Mouse (Mus musculus) cerebellum, postnatal 4 days (tissue): Measurements from ENCODE around the gene Phospho1.

Experiments
- DNase-seq, 2 experiments: peaks; one replicate each; pipeline ENCODE4 v3.0.0; 2022; ENCODE audit warnings: low spot score in 2 of 2, mixed read lengths in 1 of 2

The Phospho1 gene

DNA sequence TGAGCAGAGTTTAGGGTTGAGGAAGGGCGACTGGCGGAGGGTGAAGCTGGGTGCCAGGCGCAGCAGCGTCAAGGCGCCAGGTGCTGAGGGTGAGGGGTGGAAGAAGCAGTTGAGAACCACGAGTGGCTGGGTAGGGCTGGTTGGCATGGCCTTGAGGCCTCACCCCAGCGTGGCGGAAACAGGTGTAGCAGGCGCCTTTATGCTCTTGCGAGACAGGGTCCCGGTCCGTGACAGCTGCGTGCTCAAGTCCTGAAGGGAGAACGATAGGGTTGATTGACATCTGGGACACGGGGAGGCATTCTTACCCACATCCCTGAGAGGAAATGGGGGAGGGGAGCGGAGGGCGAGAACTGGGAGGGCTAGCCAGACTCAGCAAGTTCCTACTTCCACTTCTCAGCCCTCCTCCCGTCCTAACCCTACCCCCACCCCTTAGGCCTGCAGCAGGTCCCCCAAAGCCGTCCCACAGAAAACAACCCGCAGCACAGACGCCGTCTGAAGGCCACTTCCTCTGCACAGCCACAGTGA, 9.9 kb downstream of the Phospho1 start:
- DNase-seq, result no peak

DNA sequence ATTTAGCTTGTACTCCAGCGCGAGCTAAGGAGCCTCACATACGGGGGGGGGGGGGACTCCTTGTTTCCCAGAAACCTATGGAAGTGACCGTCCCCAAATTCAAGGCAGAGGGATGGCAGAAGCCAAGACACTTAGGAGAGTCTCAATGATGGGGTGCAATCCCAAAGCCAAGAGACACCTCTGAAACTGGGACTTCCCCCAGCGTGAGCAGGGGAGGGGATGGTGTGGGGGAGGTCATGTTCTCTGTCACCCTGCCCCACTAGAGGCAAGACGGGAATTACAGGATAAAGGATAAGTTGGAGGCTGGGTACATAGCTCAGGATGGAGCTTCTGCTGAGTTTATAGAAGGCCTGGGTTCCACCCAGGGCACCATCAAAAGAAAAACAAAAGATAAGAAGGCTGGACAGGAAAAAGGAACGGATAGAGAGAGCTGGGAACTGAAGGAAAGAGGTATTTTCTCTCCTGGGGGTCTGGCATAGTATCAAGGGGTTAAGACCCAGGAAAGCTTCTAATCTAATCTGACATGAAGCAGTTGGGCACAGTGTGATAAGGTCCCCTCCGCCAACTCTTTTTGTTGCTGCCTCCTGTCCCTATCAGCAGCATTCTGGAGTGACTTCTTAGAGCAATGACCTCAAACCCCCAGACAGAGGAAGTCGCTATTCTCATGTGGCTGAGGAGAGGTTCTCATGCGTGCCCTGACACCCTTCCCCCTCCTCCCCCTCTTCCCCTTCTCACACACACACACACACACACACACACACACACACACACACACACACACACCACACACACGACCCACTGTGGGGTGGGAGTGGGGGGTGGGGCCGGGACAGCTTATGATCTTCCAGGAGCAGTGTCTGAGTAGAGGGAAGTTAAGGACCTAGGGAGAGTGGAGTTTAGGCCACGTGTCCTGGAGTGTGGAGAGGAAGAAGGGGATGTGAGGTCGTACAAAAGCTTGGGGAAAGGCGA, 10.7 kb downstream of the Phospho1 start:
- no peak for DNase-seq

DNA sequence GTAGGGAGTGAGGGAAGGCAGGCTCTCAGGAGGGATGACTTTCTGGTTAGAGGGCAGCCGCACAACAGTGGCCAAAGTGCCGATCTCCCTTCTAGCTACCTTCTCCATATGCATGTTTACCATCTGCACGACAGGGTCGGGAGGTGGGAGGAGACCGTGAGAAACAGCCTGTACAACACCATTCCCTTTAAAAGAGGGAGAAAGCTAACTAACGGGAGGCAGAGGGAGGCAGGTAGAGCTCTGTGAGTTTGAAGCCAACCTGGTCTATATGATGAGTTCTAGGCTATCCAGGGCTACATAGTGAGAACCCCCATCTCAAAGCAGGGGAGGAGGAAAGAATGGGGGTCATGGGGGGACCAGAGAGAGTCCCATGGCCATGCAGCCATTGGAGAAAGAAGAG, 11.5 kb downstream of the Phospho1 start:
- DNase-seq, result no peak

DNA sequence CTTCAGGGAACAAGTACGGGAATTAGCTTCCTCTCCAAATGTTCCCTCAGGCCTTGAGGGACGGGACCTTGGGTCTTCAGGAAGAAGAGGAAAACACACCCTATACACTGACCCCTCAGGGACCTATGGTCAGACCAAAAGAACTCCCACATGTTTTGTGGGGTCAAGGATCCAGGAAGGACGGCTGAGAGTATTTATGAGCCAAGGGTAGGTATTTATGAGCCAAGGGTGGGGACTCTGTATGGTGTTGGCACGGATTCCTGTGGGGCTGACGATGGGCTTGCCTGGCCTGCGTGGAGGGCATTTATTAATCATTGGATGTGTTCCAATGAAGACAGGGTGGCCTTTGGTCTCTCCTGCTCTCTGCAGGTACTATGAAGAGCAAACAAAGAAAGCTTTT, 12.1 kb downstream of the Phospho1 start:
- DNase-seq, result no peak

DNA sequence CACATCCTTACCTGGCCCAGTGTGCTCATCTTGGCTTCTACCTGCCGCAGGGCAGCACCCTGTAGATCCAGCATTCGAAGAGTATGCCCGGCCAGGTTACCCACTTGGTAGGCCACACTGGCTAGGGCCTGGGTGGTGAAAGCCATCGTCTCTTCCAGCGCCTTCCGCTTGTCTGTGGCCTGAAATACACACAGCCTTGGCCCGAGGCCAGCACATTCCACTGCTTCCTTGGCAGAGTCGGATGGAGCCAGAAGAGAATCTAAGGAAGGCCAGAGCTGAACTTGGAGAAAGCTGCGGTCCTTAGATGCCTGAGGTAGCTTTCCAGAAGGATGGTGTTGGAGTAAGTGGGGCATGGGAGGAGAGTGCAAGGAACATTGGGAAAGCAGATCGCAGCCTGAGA, 12.8 kb downstream of the Phospho1 start, which contains the start of gene Gngt2:
Gene Gngt2, plus strand, starts transcription at position 158 of the 400 bp plus-strand sequence.
- peak in 1 of 2 experiments; percentile 43 for DNase-seq

DNA sequence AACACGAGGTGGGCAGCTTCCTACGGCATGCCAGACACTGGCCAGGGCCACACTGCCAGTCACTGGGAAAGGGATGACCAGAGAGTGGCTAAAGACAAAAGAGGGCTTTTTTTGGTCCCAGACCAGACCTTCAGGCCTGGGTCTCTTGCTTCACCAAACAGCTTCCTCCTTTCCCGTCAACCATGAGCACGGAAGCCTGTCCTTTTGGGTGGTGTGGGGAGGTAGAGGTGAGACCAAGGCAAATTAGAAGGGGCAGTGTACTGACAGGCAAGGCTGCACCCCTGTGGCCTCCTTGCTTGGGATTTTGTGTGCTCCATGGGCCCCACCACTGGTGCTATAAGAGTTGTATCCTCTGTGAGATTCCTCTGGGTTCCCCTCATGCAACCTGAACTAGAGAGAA, 14.3 kb downstream of the Phospho1 start:
- no peak for DNase-seq

DNA sequence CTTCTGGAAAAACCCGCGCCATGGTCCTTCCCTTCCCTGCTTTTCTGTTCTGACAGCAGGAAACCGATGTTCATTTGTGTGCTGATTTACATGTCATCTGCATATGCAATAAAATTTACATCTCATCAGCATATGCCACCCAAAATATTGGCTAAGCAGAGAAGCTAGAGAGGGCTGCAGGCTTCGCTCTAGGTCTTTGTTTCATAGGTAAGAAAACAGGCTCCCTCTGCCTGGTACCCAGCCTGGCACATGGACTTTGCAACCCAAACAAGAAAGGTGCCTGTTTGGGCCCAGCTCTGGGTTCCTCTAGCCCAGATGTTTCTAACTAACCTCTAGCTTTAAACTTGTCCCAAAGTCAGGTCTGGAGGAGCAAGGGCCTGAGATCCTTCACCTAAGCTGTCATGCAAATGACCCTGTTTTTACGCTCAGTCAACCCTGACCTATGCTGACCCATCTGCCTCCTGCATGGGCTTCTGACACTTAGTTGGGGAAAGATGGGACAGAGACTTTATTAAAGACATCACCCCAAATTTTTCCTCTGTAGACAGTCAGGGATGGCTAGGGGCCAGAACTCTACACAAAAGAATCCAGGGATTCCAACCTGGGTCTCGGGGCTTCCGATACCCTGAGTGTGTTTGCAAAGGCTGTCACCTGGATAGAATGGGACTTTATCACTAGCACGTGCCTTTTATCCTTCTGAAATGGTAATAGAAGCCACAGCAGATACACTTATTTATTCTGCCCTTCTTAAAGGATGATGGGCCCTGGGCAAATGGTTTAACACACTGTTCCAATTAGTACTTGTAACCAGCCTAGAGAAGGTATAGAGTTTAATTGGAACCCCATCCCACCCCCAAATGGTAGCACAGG, 14.9 kb downstream of the Phospho1 start:
- no peak for DNase-seq

DNA sequence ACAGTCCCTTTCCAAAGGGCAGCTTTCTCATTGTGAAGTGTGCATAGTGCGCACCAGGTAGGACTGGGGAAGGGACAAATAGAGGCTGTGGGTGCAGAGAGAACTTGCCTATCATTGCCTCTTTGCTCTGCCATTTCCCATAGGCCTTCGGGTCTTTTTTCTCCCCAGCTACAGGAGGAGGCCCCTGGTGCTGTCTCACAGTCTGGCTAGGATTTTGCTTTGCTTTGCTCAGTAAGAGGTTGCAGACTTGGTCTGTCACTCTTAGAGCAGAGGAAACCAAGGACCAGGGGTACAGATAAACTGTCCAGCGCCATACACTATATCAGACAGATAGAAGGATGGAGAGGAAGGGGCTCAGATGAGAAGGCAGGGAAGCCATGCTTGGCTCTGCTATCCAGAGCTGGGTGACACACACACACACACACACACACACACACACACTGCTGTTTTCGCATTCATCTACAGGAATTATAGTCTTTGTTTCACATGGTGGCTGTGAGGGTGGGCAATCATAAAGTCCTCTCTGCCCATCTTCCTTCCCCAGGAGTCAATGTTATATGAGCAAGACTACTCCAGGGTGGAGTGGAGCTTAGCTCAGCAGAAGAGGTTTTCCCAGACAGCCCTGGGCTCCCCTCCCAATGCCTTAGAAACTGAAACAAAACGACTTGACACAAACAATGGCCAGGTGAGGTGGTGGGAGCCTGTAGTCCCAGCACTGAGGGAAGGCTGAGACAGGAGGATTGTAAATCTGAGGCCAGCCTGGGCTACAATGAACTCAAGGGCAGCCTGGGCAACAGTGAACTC, 16.6 kb downstream of the Phospho1 start:
- no peak for DNase-seq

DNA sequence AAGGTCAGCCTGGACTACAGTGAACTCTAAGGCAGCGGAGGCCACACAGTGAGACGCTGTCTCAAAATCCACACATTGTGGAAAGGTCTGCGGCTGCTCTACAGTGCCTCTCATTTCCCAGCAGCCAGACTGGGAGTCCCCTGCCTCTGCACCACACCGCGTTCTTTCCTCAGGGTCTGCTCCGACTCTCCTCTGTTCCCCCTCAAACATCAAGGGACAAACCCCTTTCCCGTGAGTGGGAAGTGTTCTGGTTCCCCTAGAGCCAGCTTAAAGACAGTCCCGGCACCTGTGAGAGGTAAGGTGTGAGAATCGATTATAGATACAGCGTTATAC, 17.2 kb downstream of the Phospho1 start:
- no peak for DNase-seq

DNA sequence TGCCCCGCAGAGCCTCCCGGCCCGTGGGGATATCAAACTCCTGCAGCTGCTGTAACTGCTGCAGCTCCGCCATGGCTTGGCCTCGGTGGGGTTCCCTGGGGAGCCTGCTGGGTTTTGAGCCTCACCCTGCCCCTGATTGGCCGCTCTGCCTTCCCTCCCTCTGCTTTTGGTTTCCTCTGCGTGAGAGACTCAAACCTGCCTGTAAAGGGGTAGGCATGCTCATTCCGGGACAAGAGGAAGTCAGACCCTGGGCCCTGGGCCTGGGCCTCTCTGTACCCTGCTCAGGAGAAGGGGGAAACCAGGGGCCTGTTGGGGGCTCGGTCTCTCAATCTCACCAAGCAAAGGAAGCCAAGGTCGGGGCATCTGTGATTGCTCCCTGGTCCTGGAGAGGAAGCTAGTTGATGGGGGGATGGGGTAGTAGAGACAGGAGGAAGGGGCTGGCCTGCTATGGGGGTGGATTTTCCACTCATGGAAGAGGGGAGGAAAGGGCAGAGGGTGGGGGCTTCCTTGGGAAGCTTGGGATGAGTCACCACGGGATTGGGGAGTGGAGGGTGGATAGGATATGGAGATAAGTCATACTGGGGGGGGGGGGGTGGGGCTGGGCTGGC, 17.9 kb downstream of the Phospho1 start, which contains the start of gene Abi3:
Gene Abi3, minus strand, starts transcription at position 403 of the 608 bp plus-strand sequence.
- DNase-seq, result no peak

DNA sequence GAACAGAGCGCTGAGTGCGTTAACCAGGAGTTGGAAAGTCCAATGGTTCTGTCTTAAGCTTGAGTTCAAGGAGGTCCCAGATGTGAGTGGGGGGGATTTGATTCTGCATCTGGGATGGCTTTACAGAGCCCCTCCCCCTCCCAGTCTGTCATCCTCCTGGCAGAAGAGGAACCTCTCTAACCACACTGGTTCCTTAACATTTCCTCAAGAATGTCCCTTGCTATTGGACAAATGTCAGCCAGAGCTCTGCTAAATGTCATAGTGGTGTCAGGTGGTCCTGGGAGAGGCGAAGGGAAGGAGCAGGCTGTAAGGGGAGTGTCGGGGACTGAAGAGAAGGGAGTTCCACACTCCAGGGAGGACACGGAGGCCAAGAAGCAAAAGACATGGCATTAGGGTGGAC, 18.7 kb downstream of the Phospho1 start:
- DNase-seq, result no peak

DNA sequence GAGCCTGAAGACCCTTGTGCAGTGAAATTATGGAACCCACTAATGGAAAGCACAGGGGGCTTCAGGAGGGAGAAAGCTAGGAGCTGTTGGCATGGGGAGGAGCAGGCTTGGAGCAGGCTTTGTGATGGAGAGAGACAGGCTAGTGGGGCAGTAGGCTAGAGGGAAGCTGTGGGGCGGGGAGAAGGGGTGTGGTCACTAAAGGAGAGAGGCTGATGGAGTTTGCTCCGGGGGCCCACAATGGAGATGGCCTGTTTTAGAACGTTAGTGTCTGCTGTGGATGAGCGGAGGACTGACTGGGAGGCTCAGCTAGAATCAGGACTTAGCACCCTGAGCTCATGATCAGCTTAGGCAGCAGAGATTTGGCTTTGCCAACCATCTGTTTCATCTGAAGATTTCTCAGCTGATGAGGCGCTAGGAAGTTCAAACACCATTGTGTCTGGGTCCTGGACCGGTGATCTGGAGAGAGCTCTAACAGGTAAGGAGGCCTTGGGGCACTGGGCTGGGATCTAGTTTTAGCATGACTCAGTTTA, 19.2 kb downstream of the Phospho1 start:
- DNase-seq, result no peak

DNA sequence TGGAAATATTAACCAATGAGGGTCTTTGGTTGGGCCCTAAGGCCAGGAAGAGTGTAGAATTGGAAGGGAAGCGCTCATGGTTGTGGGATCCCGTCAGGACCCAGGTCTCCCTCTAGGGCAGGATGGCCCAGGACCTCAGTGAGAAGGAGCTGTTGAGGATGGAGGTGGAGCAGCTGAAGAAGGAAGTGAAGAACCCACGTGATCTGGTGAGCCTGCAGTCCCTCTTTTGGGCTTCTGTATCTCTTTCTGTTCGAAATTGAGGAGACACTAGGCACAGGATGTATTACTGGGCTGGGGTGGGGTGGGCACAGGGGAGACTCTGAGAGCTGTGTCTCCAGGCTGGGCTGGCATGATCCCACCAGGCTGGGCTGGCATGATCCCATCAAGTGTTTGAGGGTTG, 20.6 kb downstream of the Phospho1 start:
- no peak for DNase-seq

DNA sequence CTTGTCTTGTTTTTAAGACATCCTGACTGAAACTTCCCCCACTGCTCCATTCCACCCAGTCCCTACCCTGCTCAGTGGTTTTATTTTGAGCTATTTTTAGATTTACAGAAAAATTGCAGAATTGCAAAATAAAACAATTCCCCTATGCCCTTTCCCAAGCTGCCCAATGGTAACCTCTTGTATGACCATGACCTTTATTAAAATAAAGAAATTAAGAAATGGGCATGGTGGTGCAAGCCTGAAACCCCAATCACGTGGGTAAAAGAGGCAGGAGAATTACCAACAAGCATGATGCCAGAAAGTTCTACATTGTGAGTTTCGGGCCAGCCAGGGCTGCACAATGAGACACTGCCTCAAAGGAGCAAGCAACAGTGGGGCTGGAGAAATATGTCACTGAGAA, 26.6 kb downstream of the Phospho1 start:
- DNase-seq, result no peak

DNA sequence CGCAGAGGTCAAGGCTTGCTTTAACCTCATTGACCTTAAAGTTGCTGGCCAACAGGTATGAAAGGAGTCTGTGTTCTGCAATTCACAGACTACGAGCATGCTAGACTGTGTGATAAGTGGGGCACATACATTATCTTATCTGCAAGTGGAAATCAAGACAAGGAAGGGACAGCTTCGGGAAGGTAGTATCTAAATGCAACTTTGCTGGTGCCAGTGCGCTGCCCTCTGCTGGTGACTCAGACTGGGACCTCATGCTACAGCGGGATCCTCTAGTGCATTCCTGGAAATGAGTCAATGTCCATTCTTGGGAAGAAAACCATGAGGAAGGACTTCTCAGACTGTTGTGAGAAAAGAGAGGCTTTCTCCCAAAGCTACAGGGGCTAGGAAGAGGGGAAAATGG, 29.4 kb downstream of the Phospho1 start:
- DNase-seq, result peak in 1 of 2 experiments; percentile 49

DNA sequence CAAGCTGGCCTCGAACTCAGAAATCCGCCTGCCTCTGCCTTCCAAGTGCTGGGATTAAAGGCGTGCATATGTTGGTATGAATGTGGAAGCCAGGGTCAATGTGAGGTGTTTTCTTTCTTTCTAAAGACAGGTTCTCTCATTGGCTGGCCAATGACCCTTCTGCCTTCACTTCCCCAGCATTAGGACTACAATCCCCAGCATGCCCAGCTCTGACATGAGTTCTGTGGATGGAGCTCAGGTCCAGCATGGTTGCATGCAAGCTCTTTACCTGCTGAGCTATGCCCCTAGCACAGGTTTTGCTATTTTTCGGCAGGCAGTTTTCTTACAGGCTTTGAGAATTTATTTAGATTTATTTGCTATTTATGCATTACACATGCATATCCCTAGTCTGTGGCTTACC, 33.0 kb downstream of the Phospho1 start:
- no peak for DNase-seq

DNA sequence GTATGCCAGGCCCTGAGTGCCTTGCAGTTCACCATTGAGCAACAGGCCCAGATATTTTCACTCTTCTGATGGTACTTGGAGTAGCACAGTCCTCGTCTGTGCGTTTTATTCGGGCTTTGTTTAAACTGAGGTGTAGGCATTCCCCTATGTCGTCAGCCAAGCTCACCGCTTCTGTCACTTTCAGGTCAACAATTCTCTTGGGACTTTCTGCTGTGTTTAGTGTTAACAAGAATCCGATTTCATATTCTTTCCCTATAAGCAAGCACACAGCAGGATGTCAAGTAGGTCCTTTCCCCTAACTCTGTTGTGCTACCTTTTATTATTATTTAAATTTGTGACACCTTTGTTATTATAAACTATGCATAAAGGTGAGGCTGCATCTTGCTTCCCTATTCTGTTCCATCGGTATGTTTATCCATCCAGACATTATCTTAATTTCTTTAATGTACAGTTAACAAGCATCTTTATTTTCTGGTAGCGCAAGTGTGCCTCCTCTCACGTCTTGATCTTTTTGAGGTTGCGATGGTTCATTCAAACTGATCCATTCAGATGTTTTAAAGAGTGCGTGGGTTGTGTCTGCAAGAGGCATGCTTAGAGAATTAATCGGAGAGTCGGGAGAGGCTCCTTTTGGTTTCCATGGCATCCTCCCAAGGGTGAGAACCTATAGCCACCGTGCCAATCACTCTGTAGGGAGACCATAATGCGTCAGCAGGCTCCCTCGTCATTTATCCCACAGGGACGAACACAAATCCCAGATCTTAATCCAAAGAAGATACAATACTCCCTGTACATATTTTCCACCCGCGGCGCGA, 33.6 kb downstream of the Phospho1 start:
- DNase-seq, result no peak

DNA sequence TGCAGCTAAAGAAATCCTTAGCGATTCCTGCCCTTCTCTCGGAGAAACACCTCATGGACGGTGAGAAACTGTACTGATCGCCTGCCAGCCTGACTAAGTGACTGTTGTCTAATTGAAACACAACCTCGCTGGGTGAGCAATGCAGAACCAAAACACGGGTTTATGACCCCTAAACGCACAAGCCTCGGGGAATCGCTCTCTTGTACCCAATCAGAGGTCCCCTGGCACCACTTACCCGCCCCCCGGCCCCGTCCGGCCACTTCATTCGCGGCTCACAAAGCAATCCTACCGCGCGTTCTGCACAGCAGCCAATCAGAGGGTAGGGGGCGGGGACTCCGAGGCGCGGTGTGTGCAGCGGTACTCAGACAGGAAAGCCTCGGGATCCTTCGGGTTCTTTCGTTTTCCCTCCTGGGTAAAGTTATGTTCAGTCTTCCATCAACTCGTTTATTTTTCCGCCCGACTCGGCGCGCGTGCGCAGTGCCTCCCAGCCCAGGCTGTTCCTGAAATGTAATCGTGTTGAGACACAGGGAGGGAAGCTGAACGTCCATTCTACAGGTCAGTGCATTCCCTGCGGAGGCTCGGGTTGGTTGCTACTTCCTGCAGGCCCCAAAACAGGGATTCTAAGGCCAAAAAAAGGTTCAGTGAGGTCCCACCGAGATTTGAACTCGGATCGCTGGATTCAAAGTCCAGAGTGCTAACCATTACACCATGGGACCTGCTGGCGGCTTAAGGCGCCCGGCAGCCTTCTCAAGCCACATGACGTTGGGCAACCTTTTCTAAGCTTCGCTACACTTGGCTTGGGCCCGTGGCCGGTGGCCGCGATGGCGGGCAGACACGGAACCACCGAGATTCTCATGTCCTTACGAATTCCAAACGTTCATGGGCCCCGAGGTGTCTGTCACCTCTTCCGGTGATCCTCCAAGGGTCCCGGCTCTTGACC, 34.5 kb downstream of the Phospho1 start:
- DNase-seq, result peak; percentile 97 to 98

DNA sequence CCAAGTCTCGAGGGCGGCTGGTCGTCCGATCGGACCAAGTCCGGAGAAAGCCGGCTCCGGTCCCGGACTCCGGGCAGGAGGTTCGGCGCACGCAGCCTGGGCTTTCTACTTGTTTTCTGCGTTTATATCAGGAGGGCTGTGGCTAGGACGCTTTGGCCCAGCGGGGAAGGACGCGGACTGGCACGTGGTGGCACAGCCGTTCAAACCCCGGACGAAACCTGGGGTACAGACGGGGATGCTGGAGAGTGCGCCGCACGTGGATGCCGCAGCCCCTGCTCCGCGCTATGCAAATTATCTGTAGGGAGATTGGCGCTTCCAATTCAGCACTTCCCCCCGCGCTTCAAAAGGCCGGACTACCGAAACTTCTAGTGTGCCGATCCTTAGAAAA, 35.2 kb downstream of the Phospho1 start:
- peak; percentile 41 to 70 for DNase-seq
